Mouse (Mus musculus) layer of hippocampus, postnatal 36 days (tissue): ENCODE results near the gene Hist1h2ab. TPM values are rescaled to one million over a fixed set of nuclear protein-coding genes. Genes with fewer than 3 reads are reported as not detected.
A peak's percentile ranks its signal among the peaks of the same experiment; 100 is the strongest.
"Not testable (repeated sequence)": the region's sequence is repeated elsewhere in the genome, so short reads cannot be mapped to it uniquely, and the experiment has no call there.

Experiments
- DNase-seq, 2 experiments: peaks; one replicate each; pipeline ENCODE4 v3.0.0; 2022
- total RNA-seq, 2 experiments: library from RNA; stranded (reverse); gene quantifications; 2 replicates each; pipeline ENCODE4 v1.2.3; 2021

Gene Hist1h2ab
- 10 to 100 TPM; 29.8 to 37.0 TPM for total RNA-seq

GRCm38 (mm10) chr13:23750839-23751477 is at the start of gene Hist1h2ab:
Gene Hist1h2ab (plus strand): TSS chr13:23751126.
- peak; percentile 41 to 43 for DNase-seq

DNA sequence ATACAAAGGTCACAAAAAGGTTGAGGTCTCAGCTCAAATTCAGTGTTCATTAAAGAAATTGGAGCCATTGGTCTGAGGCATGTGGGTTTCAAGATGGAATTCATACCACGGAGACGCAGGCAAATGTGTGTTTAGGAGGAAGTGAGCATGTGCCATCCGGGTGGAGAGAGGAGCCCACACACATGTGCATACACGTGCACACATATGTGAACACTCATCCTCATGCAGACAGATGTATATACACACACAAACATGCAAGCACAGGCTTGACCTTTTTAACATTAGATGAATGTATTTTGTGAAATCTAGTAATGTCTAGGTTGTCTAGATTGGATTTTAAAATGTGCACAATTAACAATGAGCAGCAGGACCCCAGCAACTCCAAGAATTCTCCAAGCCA is 48.7 kb upstream of the Hist1h2ab start:
- DNase-seq = no peak

- DNase-seq = not testable (repeated sequence)
These were observed 48.1 kb upstream of the Hist1h2ab start for GRCm38 (mm10) chr13:23702801-23703200.

DNA sequence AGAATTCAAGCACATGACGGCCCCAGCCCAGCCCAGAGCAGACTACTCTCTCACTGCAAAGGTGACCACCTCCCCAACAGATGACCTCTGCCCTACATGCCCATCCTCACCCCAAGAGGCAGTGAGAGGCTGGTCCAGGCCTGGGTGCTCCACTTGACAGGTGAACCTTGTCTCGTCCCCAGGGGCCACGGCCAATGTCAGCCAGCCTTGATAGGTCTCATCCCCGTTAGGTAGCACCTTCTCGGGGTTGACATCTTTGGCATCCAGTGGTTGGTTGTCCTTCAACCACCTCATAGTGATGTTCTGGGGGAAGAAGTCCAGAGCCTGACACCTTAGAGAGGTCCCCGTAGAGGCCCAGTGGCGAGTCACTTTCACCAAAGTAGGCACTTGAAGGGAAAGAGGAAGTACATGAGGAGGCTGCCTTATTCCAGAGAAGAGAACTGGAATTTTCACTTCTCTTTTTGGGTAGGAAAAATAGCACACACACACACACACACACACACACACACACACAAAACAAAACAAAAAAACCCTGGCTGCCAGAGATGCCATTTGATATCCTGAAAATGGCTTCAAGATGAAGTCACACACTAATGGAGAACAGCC is 45.1 kb upstream of the Hist1h2ab start:
- DNase-seq = no peak

GRCm38 (mm10) chr13:23706771-23707170 is 44.2 kb upstream of the Hist1h2ab start:
- DNase-seq = no peak

DNA sequence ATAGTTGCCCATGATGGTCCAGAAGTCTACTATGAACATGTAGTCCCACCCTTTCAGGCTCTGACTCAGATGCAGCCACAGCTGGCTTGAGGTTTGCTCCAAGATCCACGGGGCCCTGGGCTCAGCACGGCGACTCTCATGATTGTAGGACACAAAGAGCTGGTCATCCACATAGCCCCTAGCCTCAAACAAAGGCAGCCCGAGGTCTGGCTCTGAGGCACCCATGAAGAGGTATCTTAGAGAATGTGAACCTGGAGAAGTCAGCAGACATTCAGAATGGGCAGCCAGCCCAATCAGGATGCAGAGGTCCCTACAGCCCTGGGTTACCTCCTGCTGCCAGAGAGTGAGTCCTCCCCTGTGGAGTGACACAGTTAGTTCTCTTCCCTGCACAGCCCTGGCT is 42.9 kb upstream of the Hist1h2ab start:
- DNase-seq = no peak

- no peak for DNase-seq
These were observed 42.3 kb upstream of the Hist1h2ab start for GRCm38 (mm10) chr13:23708654-23709053.

DNA sequence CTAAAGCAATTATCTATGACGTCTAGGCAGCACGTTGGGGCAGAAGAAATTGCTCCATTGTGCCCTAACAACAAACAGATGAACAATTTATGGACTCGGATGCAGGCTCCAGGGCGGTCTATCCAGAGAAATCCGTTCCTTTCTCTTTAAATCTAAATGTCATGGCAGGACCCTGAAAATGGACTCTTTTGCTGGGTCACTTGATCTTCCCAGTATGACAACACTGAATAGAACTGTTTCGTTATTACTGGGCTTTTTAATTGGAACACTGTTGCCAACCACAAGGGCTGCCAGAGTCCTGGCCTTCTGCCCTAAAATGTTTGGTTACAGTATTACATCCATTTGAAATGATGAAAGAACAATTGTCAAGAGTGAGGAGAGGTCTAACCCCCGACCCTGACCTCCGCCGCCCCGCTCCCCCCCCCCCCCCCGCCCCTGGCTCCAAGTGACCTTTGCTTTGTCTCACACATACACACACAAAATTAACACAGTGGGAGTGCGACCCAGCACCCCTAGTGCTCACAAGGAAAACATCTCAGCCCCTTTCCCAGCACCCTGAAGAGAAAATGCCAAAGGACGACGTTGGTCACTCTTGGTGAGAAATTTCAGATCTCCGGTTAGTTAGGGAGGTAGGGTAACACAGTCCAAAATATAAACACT is 41.1 kb upstream of the Hist1h2ab start:
- DNase-seq = no peak

- no peak for DNase-seq
These were observed 40.4 kb upstream of the Hist1h2ab start, which contains the start of gene Hfe for GRCm38 (mm10) chr13:23710374-23711089. Gene Hfe (minus strand): TSS chr13:23710854.

- no peak for DNase-seq
These were observed 34.5 kb upstream of the Hist1h2ab start for GRCm38 (mm10) chr13:23716261-23717042.

DNA sequence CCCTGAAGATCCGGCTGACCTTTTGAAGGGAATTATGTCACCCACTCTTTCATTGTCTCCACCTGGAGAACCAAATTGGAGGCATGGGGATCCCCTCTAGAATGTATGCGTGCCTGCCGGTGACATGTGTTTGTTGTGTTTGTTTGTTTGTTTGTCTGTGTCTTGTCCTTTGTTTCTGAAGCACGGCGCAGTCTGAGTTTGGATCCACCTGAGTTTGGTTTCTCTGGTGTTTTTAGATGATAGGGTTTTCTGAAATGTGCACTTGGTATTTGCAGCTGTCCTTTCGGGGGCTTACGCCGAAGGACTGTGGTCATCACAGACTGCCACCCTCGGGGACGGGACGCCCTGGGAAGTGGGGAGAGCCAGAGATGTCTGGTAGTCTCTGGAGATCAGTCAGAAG is 33.8 kb upstream of the Hist1h2ab start:
- no peak for DNase-seq

GRCm38 (mm10) chr13:23717593-23718245 is 33.2 kb upstream of the Hist1h2ab start:
- not testable (repeated sequence) for DNase-seq

- no peak for DNase-seq
These were observed 26.7 kb upstream of the Hist1h2ab start for GRCm38 (mm10) chr13:23724239-23724638.

DNA sequence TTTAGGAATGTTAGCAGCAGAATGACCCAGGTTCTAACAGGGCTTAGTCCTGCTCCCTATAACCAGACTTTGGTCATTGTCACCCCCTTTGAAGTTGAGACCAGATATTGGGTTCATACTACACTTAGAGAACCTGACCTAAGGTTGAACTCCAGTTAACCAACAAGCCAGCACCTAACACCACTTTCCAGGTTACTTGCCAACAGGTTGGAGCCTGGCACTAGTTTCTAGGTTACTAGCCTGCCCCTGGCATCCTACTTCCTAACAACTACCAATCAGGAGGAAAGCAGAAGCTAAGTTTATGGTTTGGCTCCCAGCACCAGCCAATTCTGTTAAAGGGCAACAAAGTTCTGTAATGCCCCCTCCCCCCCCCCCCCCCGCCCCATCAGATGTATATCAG is 25.7 kb upstream of the Hist1h2ab start:
- DNase-seq = no peak

- no peak for DNase-seq
These were observed 22.3 kb upstream of the Hist1h2ab start for GRCm38 (mm10) chr13:23728472-23729191.

DNA sequence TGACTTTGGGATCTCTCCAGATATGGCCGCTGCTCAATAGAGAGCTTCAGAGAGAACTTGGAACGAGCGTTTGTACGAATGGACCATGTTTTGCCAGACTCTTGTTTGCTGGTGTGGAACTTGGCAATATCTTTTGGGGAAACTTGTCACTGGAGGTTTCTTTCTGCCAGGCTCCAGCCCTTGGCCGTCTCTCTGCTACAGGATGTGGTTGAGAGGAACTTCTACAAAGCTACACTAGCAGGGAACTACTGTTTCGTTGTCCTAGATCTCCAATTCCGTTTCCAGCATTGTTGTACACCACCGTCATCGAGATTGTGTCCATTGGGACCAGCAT is 21.8 kb upstream of the Hist1h2ab start:
- no peak for DNase-seq

DNA sequence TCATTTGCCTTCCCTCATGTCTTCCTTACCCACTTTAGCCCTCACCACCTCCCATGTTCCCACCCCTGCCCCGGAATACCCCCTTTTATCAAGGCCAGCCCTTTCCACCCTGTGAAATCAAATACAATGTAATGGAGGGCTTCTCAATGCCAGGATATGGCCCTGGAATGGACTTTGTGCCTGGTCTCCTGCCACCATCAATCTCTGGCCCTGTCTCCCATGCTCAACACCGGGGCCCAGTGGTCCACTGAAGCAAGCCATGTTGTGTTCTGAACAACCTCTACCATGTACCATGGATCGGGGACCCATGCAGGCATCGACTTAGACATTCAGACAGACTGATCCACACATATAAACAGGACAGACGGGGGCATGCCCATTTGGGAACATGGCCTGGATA is 21.2 kb upstream of the Hist1h2ab start:
- no peak for DNase-seq

DNA sequence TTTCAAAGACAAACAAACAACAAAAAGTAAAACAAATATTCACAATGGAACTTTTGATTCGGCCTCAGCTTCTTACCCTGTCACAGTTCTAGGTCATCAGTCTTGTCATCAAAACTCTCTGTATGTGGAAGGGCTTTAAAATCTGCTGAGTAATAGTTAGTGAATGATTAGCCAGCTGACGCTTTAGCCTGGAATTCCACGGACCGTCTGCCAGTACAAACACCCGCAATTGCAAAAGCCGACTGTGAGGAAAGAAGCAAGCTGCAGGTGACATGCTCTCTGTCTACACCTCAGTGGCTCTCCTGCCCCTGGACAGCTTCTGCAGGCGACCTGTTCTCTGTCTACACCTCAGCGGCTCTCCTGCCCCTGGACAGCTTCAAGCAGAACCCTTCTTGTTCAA is 20.4 kb upstream of the Hist1h2ab start:
- no peak for DNase-seq

GRCm38 (mm10) chr13:23732156-23732804 is 18.6 kb upstream of the Hist1h2ab start:
- no peak for DNase-seq

DNA sequence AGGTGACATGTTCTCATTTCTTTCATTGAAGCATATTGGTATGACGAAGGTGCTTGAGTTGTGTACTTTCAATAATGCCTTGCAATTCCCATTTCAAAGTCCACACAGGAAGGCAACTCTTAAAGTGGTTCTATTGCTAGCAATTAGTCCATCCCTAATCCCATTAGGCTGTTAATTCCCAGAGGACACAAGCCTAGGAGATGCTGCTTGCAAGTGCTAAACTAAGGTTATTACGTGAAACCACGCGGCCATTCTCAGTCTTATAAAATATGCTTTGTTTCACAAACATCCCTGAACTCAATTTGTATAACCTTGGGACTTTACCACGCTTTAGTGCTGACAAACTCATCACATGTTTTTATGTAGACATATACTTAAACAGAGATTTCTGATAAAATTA is 13.8 kb upstream of the Hist1h2ab start:
- DNase-seq = no peak

DNA sequence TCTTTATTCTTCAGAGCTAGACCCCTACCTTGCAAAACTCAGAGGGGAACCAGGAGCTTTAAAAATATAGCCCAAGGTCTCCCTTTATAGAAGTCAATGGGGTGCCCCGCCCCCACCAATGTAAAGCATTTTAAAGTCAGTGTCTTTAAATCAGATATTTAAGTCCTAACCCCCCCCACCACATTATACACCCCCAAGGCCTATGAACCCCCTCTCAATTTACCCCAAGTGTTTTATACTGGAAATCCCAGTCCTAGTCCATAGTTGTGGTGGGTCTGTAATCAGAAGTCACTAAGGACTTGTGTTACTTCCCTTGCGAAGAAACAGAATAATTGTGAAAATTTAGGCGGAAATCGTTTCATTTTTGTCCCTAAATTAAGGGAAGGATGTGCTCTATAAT is 12.9 kb upstream of the Hist1h2ab start:
- DNase-seq = no peak
